Mouse (Mus musculus) layer of hippocampus, postnatal 36 days (tissue): Measurements from ENCODE around the gene Cavin1. TPM values are rescaled to one million over a fixed set of nuclear protein-coding genes. Genes with fewer than 3 reads are reported as not detected.
"Not testable (repeated sequence)": the region's sequence is repeated elsewhere in the genome, so short reads cannot be mapped to it uniquely, and the experiment has no call there.

Source experiments
- DNase-seq, 2 experiments: peaks; one replicate each; pipeline ENCODE4 v3.0.0; 2022
- total RNA-seq, 2 experiments: library from RNA; stranded (reverse); gene quantifications; 2 replicates each; pipeline ENCODE4 v1.2.3; 2021

Cavin1 gene
- 10 to 100 TPM; 12.4 to 14.5 TPM for total RNA-seq

- peak; percentile 52 to 62 for DNase-seq
These were observed at the start of gene Cavin1 for GRCm38 (mm10) chr11:100970557-100970937. Gene Cavin1, minus strand, starts transcription at chr11:100970887.

DNA sequence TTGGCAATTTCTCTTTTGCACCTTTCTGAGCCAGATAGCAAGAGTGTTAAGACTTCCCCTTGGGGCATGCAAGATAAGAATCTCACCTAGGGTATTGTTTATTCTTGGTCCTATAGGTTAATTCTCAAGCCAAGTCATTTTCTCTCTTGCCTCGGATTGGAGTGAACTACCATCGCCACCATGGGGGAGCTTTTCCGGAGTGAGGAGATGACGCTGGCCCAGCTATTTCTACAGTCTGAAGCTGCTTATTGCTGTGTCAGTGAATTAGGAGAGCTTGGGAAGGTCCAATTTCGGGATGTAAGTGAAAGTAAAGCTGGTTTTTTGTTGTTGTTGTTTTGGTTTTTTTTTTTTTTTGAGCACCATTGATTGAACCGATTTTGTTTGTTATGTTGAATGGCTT is 41.0 kb upstream of the Cavin1 start:
- no peak for DNase-seq

GRCm38 (mm10) chr11:101009888-101010784 is 39.4 kb upstream of the Cavin1 start:
- no peak for DNase-seq

GRCm38 (mm10) chr11:101009046-101009887 is 38.6 kb upstream of the Cavin1 start, which contains the start of gene Atp6v0a1:
Gene Atp6v0a1, plus strand, starts transcription at chr11:101009452.
- peak; percentile 97 to 98 for DNase-seq

DNA sequence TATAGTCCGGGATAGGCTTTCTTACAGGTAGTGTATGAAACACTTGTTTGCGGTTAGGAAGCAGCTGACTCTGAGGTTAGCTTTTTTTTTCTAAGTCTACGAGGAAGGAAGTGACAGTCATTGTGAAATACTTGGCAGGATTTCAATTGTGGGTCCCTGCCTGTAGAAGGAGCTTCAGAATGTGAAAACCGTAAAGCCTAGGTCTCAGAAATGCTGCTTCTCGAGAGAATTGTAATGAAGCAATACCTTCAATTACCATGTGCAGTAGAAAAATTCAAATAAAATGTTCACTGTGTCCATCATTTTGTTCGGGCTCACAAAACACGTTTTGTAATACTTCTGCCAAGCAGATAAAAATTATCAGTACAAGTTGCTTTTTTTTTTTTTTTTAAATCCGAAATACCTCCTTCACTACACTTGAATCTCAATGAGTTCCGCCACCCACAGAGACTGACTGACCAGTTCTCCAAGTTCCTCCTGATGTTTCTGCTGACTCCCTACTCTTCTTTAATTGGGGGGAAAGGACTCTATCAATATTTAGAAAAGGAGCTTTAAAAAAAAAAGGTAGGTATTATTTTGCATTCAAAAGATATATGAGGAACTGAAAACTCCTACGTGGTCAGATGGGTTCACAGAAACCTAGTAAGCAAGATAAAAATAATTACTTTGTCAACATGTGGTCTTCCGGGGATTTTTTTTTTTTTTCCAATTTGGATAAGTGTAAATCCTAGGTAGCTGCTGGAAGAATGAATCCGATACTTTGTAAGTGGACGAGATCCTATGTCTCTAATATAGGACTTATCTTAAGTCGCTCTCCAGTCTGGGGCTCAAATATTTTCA is 37.7 kb upstream of the Cavin1 start:
- no peak for DNase-seq

DNA sequence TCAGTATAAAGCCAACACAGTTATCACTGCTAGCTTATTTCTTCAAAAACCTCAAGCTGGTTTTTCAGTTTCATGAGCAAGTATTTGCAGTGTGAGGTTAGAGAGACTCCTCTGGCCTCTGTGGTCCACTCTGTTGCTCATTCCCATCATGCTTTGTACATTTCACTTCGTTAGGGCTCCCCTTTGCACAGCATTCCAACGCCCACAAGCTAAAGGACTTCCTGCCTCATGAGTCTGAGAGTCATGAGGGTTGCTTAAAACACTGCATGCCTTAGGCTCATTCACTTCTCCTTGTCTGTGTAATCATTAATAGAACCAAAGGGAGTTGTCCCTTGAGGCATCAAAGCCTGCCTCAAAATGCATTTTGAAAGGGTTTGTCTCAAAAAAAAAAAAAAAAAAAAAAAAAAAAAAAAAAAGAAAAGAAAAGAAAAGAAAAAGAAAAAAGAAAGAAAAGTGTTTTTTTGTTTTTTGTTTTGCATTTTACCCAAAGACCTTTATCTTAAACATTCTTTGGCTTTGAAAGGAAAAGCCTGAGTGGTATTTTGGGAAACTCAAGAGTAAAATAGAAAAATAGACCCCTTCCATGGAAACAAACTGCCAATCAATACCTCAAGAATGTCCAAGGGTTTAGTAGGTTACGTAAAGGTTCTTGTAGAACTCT is 32.5 kb upstream of the Cavin1 start:
- no peak for DNase-seq

- not testable (repeated sequence) for DNase-seq
These were observed 31.3 kb upstream of the Cavin1 start for GRCm38 (mm10) chr11:101001875-101002552.

GRCm38 (mm10) chr11:100999254-100999653 is 28.6 kb upstream of the Cavin1 start:
- no peak for DNase-seq

DNA sequence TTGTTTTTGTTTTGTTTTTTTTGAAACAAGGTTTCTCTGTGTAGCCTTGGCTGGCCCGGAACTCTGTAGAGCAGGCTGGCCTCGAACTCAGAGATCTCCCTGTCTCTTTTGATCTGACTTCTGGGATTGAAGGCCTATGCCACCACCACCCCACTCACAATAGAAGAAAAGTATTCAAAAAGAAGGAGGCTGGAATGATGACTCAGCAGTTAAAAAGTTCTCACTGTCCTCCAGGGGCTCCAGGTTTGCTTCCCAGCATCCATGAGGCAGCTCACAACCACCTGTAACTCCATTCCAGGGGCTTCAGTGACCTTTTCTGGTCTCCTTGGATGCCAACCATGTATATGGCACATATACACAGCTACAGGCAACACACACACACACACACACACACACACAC is 28.1 kb upstream of the Cavin1 start:
- DNase-seq = no peak

GRCm38 (mm10) chr11:100996501-100996900 is 25.8 kb upstream of the Cavin1 start:
- DNase-seq = no peak

DNA sequence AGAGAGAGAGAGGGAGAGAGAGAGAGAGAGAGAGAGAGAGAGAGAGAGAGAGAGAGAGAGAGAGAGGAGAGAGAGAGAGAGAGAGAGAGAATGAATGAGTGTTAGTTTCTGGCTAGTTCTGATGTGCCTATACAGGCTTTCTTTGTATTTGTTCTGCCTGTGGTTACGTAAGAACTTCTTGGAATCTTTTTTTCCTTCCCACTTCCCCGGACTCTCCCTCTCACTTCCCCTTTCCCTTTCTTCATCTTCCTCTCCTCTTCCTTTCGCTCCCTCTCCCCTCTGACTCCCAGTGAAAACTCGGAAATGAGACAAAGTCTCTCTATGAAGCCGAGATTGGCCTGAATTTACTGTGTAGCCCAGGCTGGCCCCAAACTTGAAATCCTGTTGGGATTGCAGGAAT is 24.0 kb upstream of the Cavin1 start:
- DNase-seq = no peak

GRCm38 (mm10) chr11:100994233-100994632 is 23.5 kb upstream of the Cavin1 start:
- DNase-seq = no peak

DNA sequence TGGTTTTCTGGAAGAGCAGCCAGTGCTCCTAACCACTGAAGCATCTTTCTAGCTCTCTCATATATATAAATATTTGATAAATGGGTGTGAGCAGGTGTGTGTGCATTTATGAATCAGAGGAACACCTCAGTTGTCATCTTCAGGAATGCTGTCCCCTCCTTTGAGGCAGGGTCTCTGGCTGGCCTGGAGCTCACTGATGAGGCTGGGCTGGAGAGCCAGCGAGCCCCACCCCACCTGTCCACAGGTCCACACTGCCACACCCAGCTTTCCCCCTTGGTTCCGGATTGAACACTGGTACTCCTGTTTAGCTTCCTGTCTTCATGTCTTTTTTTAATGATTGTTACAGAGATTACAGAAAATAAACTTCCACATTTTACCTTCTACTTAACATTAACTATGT is 22.8 kb upstream of the Cavin1 start:
- DNase-seq = no peak

DNA sequence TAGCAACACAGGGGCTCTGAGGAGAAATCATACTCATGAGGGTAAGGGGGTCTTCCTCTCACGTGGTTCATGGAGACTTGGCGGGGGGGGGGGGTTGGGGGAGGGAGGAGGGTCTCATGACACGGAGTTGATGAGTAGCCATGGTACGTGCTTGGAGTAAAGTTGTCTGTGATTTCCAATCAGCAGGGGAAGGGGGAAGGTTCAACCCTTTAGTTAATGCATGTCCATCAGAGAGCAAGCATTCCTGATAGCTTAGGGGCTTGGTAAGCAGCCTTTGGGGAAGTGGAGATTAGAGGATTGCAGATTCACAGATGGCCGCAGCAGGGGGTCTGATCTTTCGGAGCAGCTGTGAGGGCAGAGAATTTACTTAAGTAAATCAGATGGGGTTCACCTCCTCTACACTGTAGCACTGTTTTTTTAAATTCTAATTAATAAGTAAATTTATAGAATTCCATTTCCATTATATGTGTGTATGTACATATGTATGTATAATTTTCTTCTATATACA is 20.4 kb upstream of the Cavin1 start:
- DNase-seq = no peak

GRCm38 (mm10) chr11:100989666-100990065 is 19.0 kb upstream of the Cavin1 start:
- DNase-seq = no peak

- no peak for DNase-seq
These were observed 18.0 kb upstream of the Cavin1 start for GRCm38 (mm10) chr11:100988674-100989073.

DNA sequence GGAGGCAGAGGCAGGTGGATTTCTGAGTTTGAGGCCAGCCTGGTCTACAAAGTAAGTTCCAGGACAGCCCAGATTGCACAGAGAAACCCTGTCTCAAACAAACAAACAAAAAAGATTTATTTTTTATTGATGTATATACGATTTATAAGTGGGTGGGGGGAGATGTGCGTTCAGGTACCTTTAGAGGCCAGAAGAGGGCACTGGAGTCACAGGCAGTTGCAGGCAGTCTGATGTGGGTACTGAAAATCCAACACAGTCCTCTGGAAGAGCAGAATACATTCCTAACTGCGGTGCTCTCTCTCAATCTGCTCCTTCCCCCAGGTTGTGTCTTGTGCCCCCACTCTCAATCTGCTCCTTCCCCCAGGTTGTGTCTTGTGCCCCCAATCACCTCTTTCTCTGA is 14.9 kb upstream of the Cavin1 start:
- DNase-seq = no peak

- no peak for DNase-seq
These were observed 13.1 kb upstream of the Cavin1 start for GRCm38 (mm10) chr11:100983778-100984131.

GRCm38 (mm10) chr11:100983125-100983777 is 12.6 kb upstream of the Cavin1 start:
- peak; percentile 68 to 76 for DNase-seq

- no peak for DNase-seq
These were observed 11.4 kb upstream of the Cavin1 start for GRCm38 (mm10) chr11:100982087-100982486.

- no peak for DNase-seq
These were observed 10.5 kb upstream of the Cavin1 start for GRCm38 (mm10) chr11:100981236-100981635.
